In the genomic region with DNA sequence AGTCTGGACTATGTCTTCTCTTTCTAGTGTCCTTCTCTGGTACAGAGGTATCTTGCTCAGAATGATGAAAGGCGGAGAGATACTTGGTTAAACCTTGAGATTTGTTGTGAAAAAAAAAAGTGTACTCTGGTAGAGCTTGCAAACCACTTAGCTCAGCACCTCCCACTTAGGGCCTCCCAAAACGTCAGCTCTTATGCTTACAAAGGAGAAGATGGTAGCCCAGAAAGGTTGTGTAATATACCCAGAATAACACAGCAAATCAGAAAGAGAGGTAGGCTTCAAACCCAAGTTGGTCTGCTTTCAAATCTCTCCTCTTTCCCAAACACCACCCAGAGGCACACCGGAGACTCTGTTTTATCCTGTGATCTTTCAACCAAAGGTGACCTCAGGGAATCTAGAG, we compare ENCODE assay signal across 34 mouse cellular contexts.
"Had no signal": no experiment of that assay in that cellular context is flagged by ENCODE, and none has a peak within 500 bp of the region (broad histone marks: within the 10 kb centered on the region; RNA-seq: fewer than 3 reads in every experiment).

No protein-coding gene starts in this region.

- H3K36me3 ChIP-seq: heart, embryonic 12.5 days; heart, embryonic 13.5 days; heart, embryonic 15.5 days; hindbrain, embryonic 10.5 days; hindbrain, embryonic 12.5 days; hindbrain, embryonic 13.5 days; hindbrain, embryonic 15.5 days; intestine, embryonic 15.5 days; kidney, embryonic 15.5 days had no signal

- H3K4me3 ChIP-seq: heart, embryonic 12.5 days; heart, embryonic 13.5 days; heart, embryonic 15.5 days; hindbrain, embryonic 10.5 days; hindbrain, embryonic 12.5 days; hindbrain, embryonic 13.5 days; hindbrain, embryonic 15.5 days; intestine, embryonic 15.5 days; kidney, embryonic 15.5 days; layer of hippocampus, adult 2 months; left cerebral cortex, adult 2 months had no signal

- H3K27ac ChIP-seq: heart, embryonic 13.5 days; heart, embryonic 15.5 days; hindbrain, embryonic 10.5 days; hindbrain, embryonic 12.5 days; hindbrain, embryonic 13.5 days; hindbrain, embryonic 14.5 days; hindbrain, embryonic 15.5 days; hindbrain, postnatal 0 days; intestine, embryonic 15.5 days; kidney, embryonic 15.5 days; kidney, postnatal 0 days; layer of hippocampus, adult 2 months; left cerebral cortex, adult 2 months had no signal

- H3K27me3 ChIP-seq: heart, embryonic 12.5 days; heart, embryonic 13.5 days; hindbrain, embryonic 12.5 days; hindbrain, embryonic 13.5 days; hindbrain, embryonic 15.5 days; intestine, embryonic 15.5 days; kidney, embryonic 15.5 days had no signal

- DNase-seq: heart, postnatal 10 days; heart, postnatal 14 days; heart, postnatal 36 days; heart, postnatal 4 days; kidney, adult 11 months; kidney, adult 18-20 months; kidney, adult 2 months; kidney, adult 8-10 months; kidney, adult 9 months; kidney, postnatal 10 days; kidney, postnatal 14 days; kidney, postnatal 25 days; kidney, postnatal 36 days; kidney, postnatal 4 days; layer of hippocampus, adult 9-11 months; layer of hippocampus, postnatal 36 days had no signal

- H3K9me3 ChIP-seq: heart, embryonic 12.5 days; heart, embryonic 13.5 days; heart, embryonic 15.5 days; hindbrain, embryonic 10.5 days; hindbrain, embryonic 12.5 days; hindbrain, embryonic 15.5 days; intestine, embryonic 15.5 days; kidney, embryonic 15.5 days had no signal

- ATAC-seq: hindbrain, embryonic 16.5 days; hindbrain, postnatal 0 days; inflammation-experienced regulatory T-cells, adult 6 months; intestine, embryonic 15.5 days; intestine, embryonic 16.5 days; intestine, postnatal 0 days had no signal

- H3K4me1 ChIP-seq: heart, embryonic 12.5 days; heart, embryonic 13.5 days; heart, embryonic 15.5 days; hindbrain, embryonic 10.5 days; hindbrain, embryonic 12.5 days; hindbrain, embryonic 13.5 days; hindbrain, embryonic 15.5 days; intestine, embryonic 15.5 days; kidney, embryonic 15.5 days had no signal
